In the genomic region with DNA sequence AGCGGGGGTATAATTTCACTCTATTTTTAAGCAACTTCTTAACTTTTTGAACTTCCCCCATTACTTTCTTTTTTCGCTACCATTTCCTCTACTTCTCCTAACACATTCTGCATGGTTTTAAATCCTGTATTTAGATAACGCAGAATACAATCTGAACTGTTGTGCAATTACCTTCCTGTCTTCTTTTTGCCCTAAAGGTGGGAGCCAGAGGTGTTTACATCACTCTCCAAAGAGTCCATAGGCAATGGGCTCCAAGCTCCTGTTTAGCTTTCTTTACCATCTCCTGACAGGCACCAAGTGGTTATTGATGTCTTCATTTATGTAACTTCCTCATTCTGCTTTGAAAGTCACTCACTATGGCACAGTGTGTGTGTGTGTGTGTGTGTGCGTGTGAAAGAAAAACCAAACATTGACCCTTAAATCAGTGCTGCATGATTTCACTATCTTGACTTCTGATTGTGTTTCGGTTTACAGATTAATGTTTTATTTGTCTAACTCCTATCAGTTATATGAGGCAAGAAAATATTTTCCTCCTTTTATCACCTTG, we compare ENCODE assay signal across 20 mouse cellular contexts. TPM values are rescaled to one million over a fixed set of nuclear protein-coding genes. Genes with fewer than 3 reads are reported as not detected.
DNase-seq lines count a peak whose midpoint lies in the region; ATAC-seq and TF ChIP-seq lines count a peak whose summit lies in the region.
"Had no signal": no experiment of that assay in that cellular context is flagged by ENCODE, and none has a peak within 500 bp of the region (broad histone marks: within the 10 kb centered on the region; RNA-seq: fewer than 3 reads in every experiment).

No protein-coding gene starts in this region.

- H3K9ac ChIP-seq in hindbrain, embryonic 16.5 days (ENCODE audit: low read depth, low read length) = no peak overlapping the region
- H3K9ac ChIP-seq: embryonic facial prominence, embryonic 13.5 days; liver, embryonic 14.5 days; neural tube, embryonic 13.5 days had no signal

- H3K27ac ChIP-seq in bone marrow macrophage, adult 2 months (ENCODE audit: insufficient read depth, low read depth, low read length) = 0 out of 2 replicates have a peak overlapping the region, but pooled peaks have one; percentile 22
- H3K27ac ChIP-seq in thymus, adult 2 months (ENCODE audit: control insufficient read depth, insufficient read depth, low read length) = no peak overlapping the region
- H3K27ac ChIP-seq in hindbrain, embryonic 16.5 days (ENCODE audit: low read depth, low read length) = no peak overlapping the region
- H3K27ac ChIP-seq: embryonic facial prominence, embryonic 13.5 days; hindbrain, embryonic 10.5 days; liver, embryonic 14.5 days; neural tube, embryonic 13.5 days had no signal

- ATAC-seq in megakaryocyte progenitor cell, adult 5-6 weeks (replicated peaks; ENCODE audit: poor library complexity) = peak; percentile 79
- no peak for ATAC-seq in hindbrain, embryonic 16.5 days
- ATAC-seq: forebrain, embryonic 16.5 days; Patski had no signal

- no peak for TF ChIP-seq POLR2A in bone marrow macrophage, adult 2 months (IDR thresholded peaks at IDR 0.05; ENCODE audit: borderline replicate concordance, low read depth, low read length)
- TF ChIP-seq POLR2A in thymus, adult 2 months (IDR thresholded peaks at IDR 0.05; ENCODE audit: control insufficient read depth, extremely low read depth, insufficient read depth, low read length, poor library complexity) = no peak

- H3K36me3 ChIP-seq in thymus, adult 2 months (ENCODE audit: control insufficient read depth, insufficient read depth, low read length) = no peaks in the 10 kb centered on the region
- H3K36me3 ChIP-seq in hindbrain, embryonic 16.5 days (ENCODE audit: control insufficient read depth, insufficient read depth, low read length) = peaks cover 3% of the 10 kb centered on the region; the same call in 1 of the 2 replicates
- H3K36me3 ChIP-seq: embryonic facial prominence, embryonic 13.5 days; hindbrain, embryonic 10.5 days; neural tube, embryonic 13.5 days had no signal

- no peak overlapping the region for H3K4me2 ChIP-seq in hindbrain, embryonic 16.5 days (ENCODE audit: low read length)
- H3K4me2 ChIP-seq: embryonic facial prominence, embryonic 13.5 days; midbrain, embryonic 11.5 days; neural tube, embryonic 13.5 days had no signal

- H3K9me3 ChIP-seq in hindbrain, embryonic 16.5 days (ENCODE audit: control insufficient read depth, low read length) = no peaks in the 10 kb centered on the region
- H3K9me3 ChIP-seq: embryonic facial prominence, embryonic 13.5 days; hindbrain, embryonic 10.5 days; neural tube, embryonic 13.5 days had no signal

- H3K4me3 ChIP-seq in bone marrow macrophage, adult 2 months (ENCODE audit: insufficient read depth, low read length) = no peak overlapping the region
- H3K4me3 ChIP-seq in thymus, adult 2 months (ENCODE audit: control insufficient read depth, insufficient read depth, low read length) = no peak overlapping the region
- no peak overlapping the region for H3K4me3 ChIP-seq in hindbrain, embryonic 16.5 days (ENCODE audit: low read length)
- H3K4me3 ChIP-seq: embryonic facial prominence, embryonic 13.5 days; hindbrain, embryonic 10.5 days; neural tube, embryonic 13.5 days had no signal

- TF ChIP-seq CTCF in bone marrow macrophage, adult 2 months (IDR thresholded peaks at IDR 0.05; ENCODE audit: low read depth, low read length) = no peak
- no peak for TF ChIP-seq CTCF in thymus, adult 2 months (IDR thresholded peaks at IDR 0.05; ENCODE audit: borderline replicate concordance, control insufficient read depth, extremely low read depth, insufficient read depth, low read length, poor library complexity)

- 58% methylated on average over 5 of the region's 5 CpGs for WGBS in thymus, adult 2 months
- 91% methylated on average over 5 of the region's 5 CpGs for WGBS in hindbrain, embryonic 16.5 days

- peaks cover 9% of the 10 kb centered on the region for H3K4me1 ChIP-seq in bone marrow macrophage, adult 2 months (ENCODE audit: control insufficient read depth, insufficient read depth, low read length)
- H3K4me1 ChIP-seq in thymus, adult 2 months (replicated peaks; ENCODE audit: control insufficient read depth, insufficient read depth, low read length) = peaks cover 5% of the 10 kb centered on the region
- H3K4me1 ChIP-seq in hindbrain, embryonic 16.5 days (ENCODE audit: control insufficient read depth, insufficient read depth, low read depth, low read length) = no peaks in the 10 kb centered on the region
- H3K4me1 ChIP-seq: embryonic facial prominence, embryonic 13.5 days; hindbrain, embryonic 10.5 days; neural tube, embryonic 13.5 days had no signal

- no peaks in the 10 kb centered on the region for H3K27me3 ChIP-seq in thymus, adult 2 months (ENCODE audit: control insufficient read depth, insufficient read depth, low read length)
- H3K27me3 ChIP-seq in hindbrain, embryonic 16.5 days (replicated peaks; ENCODE audit: control insufficient read depth, insufficient read depth, low read length) = no peaks in the 10 kb centered on the region
- H3K27me3 ChIP-seq: embryonic facial prominence, embryonic 13.5 days; neural tube, embryonic 13.5 days had no signal

- DNase-seq in 416B (ENCODE audit: low read depth) (peak; percentile 76), A20 (ENCODE audit: low read depth, low spot score) (peak; percentile 85)
- DNase-seq in thymus, adult 2 months = no peak
- DNase-seq in Muller cell, postnatal 12 days (ENCODE audit: inconsistent ontology term) = no peak
- DNase-seq: adrenal gland, postnatal 14 days; cerebellum, adult 9-10 months; gastrocnemius, postnatal 25 days; kidney, adult 11 months; lung, postnatal 10 days; thymus, postnatal 36 days had no signal

RNA-seq across cellular contexts. Expression of a gene that starts 27.1 kb away (rescaled TPM):
- 3.3 and 4.0 TPM in 2 replicates for polyA plus RNA-seq in bone marrow macrophage, adult 2 months (2012; ENCODE audit: insufficient read depth, insufficient read length, missing spikeins)
- total RNA-seq in megakaryocyte progenitor cell, adult 5-6 weeks (2015) = 7.6 and 12.7 TPM in 2 replicates
- total RNA-seq in megakaryocyte progenitor cell, adult 5-6 weeks (2017) = 8.1 and 10.3 TPM in 2 replicates
- 2.3 and 4.1 TPM in 2 replicates for polyA plus RNA-seq in thymus, adult 2 months (2012; rRNA removed)
- polyA plus RNA-seq in hindbrain, embryonic 16.5 days (2015; fragmentation: Nextera tagmentation; extraction: Ambion mirVana) = 0.40 and 0.71 TPM in 2 replicates

Comparison
In these comparisons a context has a peak if more than half of its experiments do, and no peak if none do; other contexts are left out.
1. DNase-seq: peak in 416B (single experiment) and A20 (single experiment); none in thymus, adult 2 months (single experiment) and Muller cell, postnatal 12 days (single experiment).